Mouse (Mus musculus) myocyte (in vitro differentiated cells): ENCODE measurements around the gene Olfr520. TPM values are rescaled to one million over a fixed set of nuclear protein-coding genes. Genes with fewer than 3 reads are reported as not detected.

Source experiments
- H3K27me3 ChIP-seq: one replicate; pipeline ENCODE4 v1.6.1; 2011; ENCODE audit not compliant: control insufficient read depth, insufficient read depth, insufficient read length
- H3K36me3 ChIP-seq: one replicate; pipeline ENCODE4 v1.6.1; 2011; ENCODE audit not compliant: control insufficient read depth, insufficient read depth
- H3K4me2 ChIP-seq: one replicate; pipeline ENCODE4 v1.6.1; 2011; ENCODE audit warnings: low read depth, control low read depth
- H3K4me3 ChIP-seq: one replicate; pipeline ENCODE4 v1.5.1; 2011; ENCODE audit warnings: mild to moderate bottlenecking, control low read depth, moderate library complexity
- H3K79me2 ChIP-seq: one replicate; pipeline ENCODE4 v1.6.1; 2011; ENCODE audit not compliant: control insufficient read depth, insufficient read depth
- H3ac ChIP-seq: one replicate; pipeline ENCODE4 v1.6.1; 2011; ENCODE audit not compliant: control insufficient read depth, insufficient read length
- CEBPB ChIP-seq: IDR thresholded peaks from 2 replicates; pipeline ENCODE4 v1.6.1; 2011; ENCODE audit warnings: mild to moderate bottlenecking, moderate library complexity; ENCODE audit not compliant: poor library complexity, insufficient read depth, severe bottlenecking
- E2F4 ChIP-seq: IDR thresholded peaks from one replicate; pipeline ENCODE4 v1.6.1; 2011; ENCODE audit warnings: mild to moderate bottlenecking, control low read depth, moderate library complexity; ENCODE audit not compliant: insufficient read depth
- MAX ChIP-seq: IDR thresholded peaks from one replicate; pipeline ENCODE4 v1.6.1; 2011; ENCODE audit warnings: low read depth, mild to moderate bottlenecking, control low read depth
- MYOD1 ChIP-seq, 3 experiments: IDR thresholded peaks; one replicate each; pipeline ENCODE4 v1.6.1; 2011; ENCODE audit warnings: control low read depth in 2 of 3, low read depth in 2 of 3, mild to moderate bottlenecking in 2 of 3, moderate library complexity in 1 of 3; ENCODE audit not compliant: insufficient read length in 2 of 3, control insufficient read depth in 1 of 3
- MYOG ChIP-seq, 3 experiments: IDR thresholded peaks; one replicate each; pipeline ENCODE4 v1.6.1; 2011; ENCODE audit warnings: control low read depth in 2 of 3, low read depth in 2 of 3, mild to moderate bottlenecking in 2 of 3; ENCODE audit not compliant: insufficient read length in 2 of 3, control insufficient read depth in 1 of 3, insufficient read depth in 1 of 3
- POLR2A ChIP-seq: IDR thresholded peaks from one replicate; pipeline ENCODE4 v1.6.1; 2011; ENCODE audit warnings: low read depth, mild to moderate bottlenecking, control low read depth, moderate library complexity; ENCODE audit not compliant: insufficient read length
- POLR2AphosphoS2 ChIP-seq: IDR thresholded peaks from one replicate; pipeline ENCODE4 v1.6.1; 2011; ENCODE audit warnings: low read depth, control low read depth; ENCODE audit not compliant: insufficient read length
- REST ChIP-seq: IDR thresholded peaks from one replicate; pipeline ENCODE4 v1.6.1; 2011; ENCODE audit warnings: mild to moderate bottlenecking, control low read depth, moderate library complexity; ENCODE audit not compliant: insufficient read depth, insufficient read length
- SRF ChIP-seq: IDR thresholded peaks from one replicate; pipeline ENCODE4 v1.6.1; 2011; ENCODE audit warnings: low read depth; ENCODE audit not compliant: control insufficient read depth, insufficient read length
- TCF12 ChIP-seq: IDR thresholded peaks from one replicate; pipeline ENCODE4 v1.6.1; 2011; ENCODE audit warnings: mild to moderate bottlenecking, control low read depth; ENCODE audit not compliant: poor library complexity, insufficient read depth, severe bottlenecking
- TCF3 ChIP-seq: IDR thresholded peaks from one replicate; pipeline ENCODE4 v1.6.1; 2011; ENCODE audit warnings: low read depth, control low read depth; ENCODE audit not compliant: insufficient read length
- USF1 ChIP-seq: IDR thresholded peaks from one replicate; pipeline ENCODE4 v1.6.1; 2011; ENCODE audit warnings: low read depth, mild to moderate bottlenecking, control low read depth, moderate library complexity
- polyA plus RNA-seq: library from polyadenylated mRNA; unstranded; fragments of >200 nt; fragmentation: generic; extraction: Trizol; gene quantifications from one replicate; pipeline ENCODE4 v1.2.1, GENCODE M21; 2012; ENCODE audit warnings: missing spikeins

Gene Olfr520
- polyA plus RNA-seq: not detected

GRCm38 (mm10) chr7:99729973-99730372, at the start of gene Olfr520:
Gene Olfr520, plus strand, starts transcription at chr7:99730273.
- Histone ChIP-seq H3ac (no peak within 1 kb of the TSS), H3K79me2 (no peaks in the 10 kb centered on the region), H3K4me3 (no peak within 1 kb of the TSS), H3K36me3 (no peaks in the 10 kb centered on the region), H3K4me2 (no peak within 1 kb of the TSS), H3K27me3 (peaks cover 8% of the 10 kb centered on the region)
- TF ChIP-seq USF1 (no peak), TCF12 (no peak), POLR2A (no peak), SRF (no peak), E2F4 (no peak), MAX (no peak), MYOD1 (IDR thresholded peaks at IDR 0.05; ENCODE audit: control insufficient read depth in 1 of 3, insufficient read length in 2 of 3, low read depth in 2 of 3) (no peak), TCF3 (no peak), CEBPB (no peak)

DNA sequence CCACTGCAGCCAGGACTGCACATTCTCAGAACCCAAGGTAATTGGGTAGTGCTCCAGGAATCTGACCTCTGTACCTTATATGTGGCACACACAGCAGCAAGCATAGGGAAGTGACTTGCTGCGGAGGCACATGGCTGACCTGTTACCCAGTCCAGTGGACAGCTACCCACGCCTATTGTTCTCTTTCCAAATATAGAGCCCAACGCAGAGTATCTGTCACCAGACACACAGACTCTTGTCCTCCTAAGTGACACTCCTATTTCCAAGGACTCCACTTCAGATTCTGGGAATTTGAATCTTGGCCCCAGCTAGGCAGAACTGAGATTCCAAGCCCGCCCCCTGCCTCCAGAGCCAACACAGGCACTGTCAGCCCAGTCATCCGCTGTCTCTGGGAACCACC, 49.3 kb upstream of the Olfr520 start:
- Histone ChIP-seq H3K4me2 (no peak overlapping the region), H3K79me2 (no peaks in the 10 kb centered on the region), H3ac (no peak overlapping the region), H3K27me3 (peaks cover 30% of the 10 kb centered on the region), H3K4me3 (no peak overlapping the region), H3K36me3 (no peaks in the 10 kb centered on the region)
- no peak for TF ChIP-seq TCF12
- TF ChIP-seq POLR2A: no peak
- TF ChIP-seq MYOD1 (IDR thresholded peaks at IDR 0.05; ENCODE audit: control insufficient read depth in 1 of 3, insufficient read length in 2 of 3, low read depth in 2 of 3): no peak

DNA sequence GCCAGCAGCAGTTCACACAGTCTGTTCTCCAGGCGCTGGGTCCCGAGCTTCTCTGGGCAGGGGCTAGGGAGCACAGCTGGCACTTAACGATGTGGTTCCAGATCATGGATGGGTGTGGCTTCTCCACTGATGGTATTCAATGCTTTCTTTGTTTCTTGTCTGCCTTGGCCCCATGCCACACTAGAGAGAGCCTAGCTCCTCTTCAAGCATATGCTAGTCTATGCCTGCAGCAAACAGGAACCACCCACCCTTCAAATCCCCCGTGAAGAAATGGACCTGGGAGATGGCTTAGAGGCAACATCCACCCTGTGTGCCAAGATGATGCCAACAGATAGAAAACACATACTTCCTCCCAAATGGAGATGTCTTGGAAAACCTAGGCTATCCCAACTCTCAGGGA, 46.0 kb upstream of the Olfr520 start:
- Histone ChIP-seq H3K4me2 (no peak overlapping the region), H3K79me2 (no peaks in the 10 kb centered on the region), H3K36me3 (no peaks in the 10 kb centered on the region), H3ac (no peak overlapping the region), H3K4me3 (no peak overlapping the region), H3K27me3 (peaks cover 43% of the 10 kb centered on the region)
- no peak for TF ChIP-seq MYOD1 (IDR thresholded peaks at IDR 0.05; ENCODE audit: control insufficient read depth in 1 of 3, insufficient read length in 2 of 3, low read depth in 2 of 3)
- no peak for TF ChIP-seq E2F4
- no peak for TF ChIP-seq CEBPB
- no peak for TF ChIP-seq USF1
- no peak for TF ChIP-seq POLR2AphosphoS2
- no peak for TF ChIP-seq TCF3
- TF ChIP-seq MYOG (IDR thresholded peaks at IDR 0.05; ENCODE audit: control insufficient read depth in 1 of 3, insufficient read depth in 1 of 3, insufficient read length in 2 of 3, low read depth in 2 of 3): no peak
- no peak for TF ChIP-seq SRF
- TF ChIP-seq REST: no peak
- no peak for TF ChIP-seq MAX
- TF ChIP-seq TCF12: no peak
- TF ChIP-seq POLR2A: no peak

DNA sequence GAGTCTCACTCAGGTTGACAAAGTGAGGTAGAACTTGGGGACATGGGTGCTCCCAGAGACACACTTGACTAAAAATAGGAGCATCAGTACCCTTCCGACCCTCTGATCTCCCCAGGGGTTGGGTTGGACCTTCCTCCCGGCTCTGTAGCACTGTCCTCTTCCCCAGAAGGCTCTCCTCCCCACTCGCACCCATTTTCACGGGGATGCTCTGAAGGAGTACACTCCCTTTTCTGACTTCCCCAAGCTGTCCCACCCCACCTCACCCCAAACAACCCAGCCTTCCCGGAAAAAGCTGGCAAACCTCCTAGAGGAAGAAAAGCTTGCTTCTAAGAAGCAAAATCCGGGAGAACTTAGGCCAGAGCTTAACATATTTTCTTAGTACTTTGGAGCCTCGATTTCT, 39.3 kb upstream of the Olfr520 start:
- Histone ChIP-seq H3K27me3 (peaks cover 29% of the 10 kb centered on the region), H3K79me2 (no peaks in the 10 kb centered on the region), H3ac (no peak overlapping the region)

GRCm38 (mm10) chr7:99692396-99692795, 37.7 kb upstream of the Olfr520 start:
- no peak overlapping the region for H3K4me2 ChIP-seq
- H3K27me3 ChIP-seq: peaks cover 25% of the 10 kb centered on the region
- H3K79me2 ChIP-seq: no peaks in the 10 kb centered on the region
- H3ac ChIP-seq: no peak overlapping the region
- no peak overlapping the region for H3K4me3 ChIP-seq
- no peaks in the 10 kb centered on the region for H3K36me3 ChIP-seq
- TF ChIP-seq POLR2AphosphoS2 (no peak), TCF3 (no peak), E2F4 (no peak), CEBPB (no peak), MYOG (IDR thresholded peaks at IDR 0.05; ENCODE audit: control insufficient read depth in 1 of 3, insufficient read depth in 1 of 3, insufficient read length in 2 of 3, low read depth in 2 of 3) (no peak), TCF12 (no peak)

More for the DNA sequence above, 39.3 kb upstream of the Olfr520 start:
- H3K36me3 ChIP-seq: no peaks in the 10 kb centered on the region
- no peak overlapping the region for H3K4me3 ChIP-seq
- H3K4me2 ChIP-seq: no peak overlapping the region
- TF ChIP-seq CEBPB (no peak), USF1 (no peak), POLR2AphosphoS2 (no peak), POLR2A (no peak), MAX (no peak), REST (no peak), E2F4 (no peak), MYOD1 (IDR thresholded peaks at IDR 0.05; ENCODE audit: control insufficient read depth in 1 of 3, insufficient read length in 2 of 3, low read depth in 2 of 3) (no peak), TCF12 (no peak), MYOG (IDR thresholded peaks at IDR 0.05; ENCODE audit: control insufficient read depth in 1 of 3, insufficient read depth in 1 of 3, insufficient read length in 2 of 3, low read depth in 2 of 3) (no peak), TCF3 (no peak), SRF (no peak)
